Mouse (Mus musculus) left cerebral cortex, adult 9 months (tissue): ENCODE measurements around the gene Fgfr2.

ENCODE experiments used
- DNase-seq, 2 experiments: peaks; one replicate each; pipeline ENCODE4 v3.0.0; 2022; ENCODE audit warnings: low spot score in 2 of 2

Gene Fgfr2

GRCm38 (mm10) chr7:130289428-130289790, 2833.7 kb downstream of the Fgfr2 start:
- DNase-seq = no peak

DNA sequence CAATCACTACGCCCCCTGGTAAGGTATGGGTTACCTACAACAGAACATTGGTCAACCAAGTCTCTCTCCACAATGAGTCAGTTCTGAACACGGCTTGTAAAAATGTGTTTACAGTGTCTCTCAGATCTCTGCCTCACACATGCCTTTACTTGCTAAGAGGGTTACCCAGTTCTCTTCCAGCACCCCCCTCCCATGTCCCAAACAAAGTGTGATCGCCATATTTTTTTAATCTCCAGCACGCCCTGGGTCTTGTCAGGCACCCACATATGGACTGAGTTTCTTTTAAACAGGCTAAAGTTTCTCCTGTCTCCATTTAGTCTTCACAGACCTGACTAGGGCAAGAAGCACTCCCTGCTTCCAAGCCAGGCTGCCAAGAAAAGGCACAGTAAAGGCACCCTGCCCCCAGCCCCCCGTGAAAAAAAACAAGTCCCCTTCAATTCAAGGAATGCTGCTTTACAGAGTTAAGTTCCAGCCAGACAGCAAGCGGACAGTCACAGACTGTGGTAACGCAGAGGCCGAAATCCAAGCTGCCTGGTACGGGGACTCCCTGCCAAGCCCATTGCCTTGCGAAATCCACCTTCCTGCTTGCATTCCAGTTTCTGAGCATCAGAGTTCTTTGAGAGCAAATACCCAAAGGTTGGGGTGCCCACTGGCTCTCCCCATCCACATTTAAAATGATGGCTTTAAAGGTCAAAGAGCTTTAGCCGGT, 2834.3 kb downstream of the Fgfr2 start:
- no peak for DNase-seq

GRCm38 (mm10) chr7:130288248-130288647, 2834.9 kb downstream of the Fgfr2 start:
- DNase-seq = no peak

- DNase-seq = no peak
Measured at GRCm38 (mm10) chr7:130278738-130279705, 2844.1 kb downstream of the Fgfr2 start.

- DNase-seq = no peak
Measured at GRCm38 (mm10) chr7:130278000-130278737, 2845.0 kb downstream of the Fgfr2 start.

DNA sequence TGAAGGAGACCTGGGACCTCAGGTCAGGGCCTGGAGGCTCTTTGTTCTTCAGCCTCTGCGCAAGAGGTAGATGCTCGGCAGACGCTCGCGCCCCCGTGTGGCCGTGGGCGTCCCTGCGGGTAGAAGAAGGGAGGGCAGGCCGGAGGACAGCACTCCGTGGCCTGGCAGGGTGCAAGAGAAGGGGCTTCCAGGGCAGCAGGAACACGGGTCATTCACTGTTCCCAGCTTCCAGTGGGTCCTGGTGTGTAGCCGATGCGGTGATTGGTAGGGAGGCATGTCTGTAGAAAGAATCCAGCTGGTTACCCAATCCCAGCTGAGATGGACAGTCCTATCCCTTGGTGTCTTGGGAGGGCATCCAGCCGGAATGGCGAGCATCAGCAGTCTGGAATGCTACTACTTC, 2849.9 kb downstream of the Fgfr2 start:
- peak in 1 of 2 experiments; percentile 67 for DNase-seq

GRCm38 (mm10) chr7:130270807-130271206, 2852.3 kb downstream of the Fgfr2 start:
- no peak for DNase-seq

DNA sequence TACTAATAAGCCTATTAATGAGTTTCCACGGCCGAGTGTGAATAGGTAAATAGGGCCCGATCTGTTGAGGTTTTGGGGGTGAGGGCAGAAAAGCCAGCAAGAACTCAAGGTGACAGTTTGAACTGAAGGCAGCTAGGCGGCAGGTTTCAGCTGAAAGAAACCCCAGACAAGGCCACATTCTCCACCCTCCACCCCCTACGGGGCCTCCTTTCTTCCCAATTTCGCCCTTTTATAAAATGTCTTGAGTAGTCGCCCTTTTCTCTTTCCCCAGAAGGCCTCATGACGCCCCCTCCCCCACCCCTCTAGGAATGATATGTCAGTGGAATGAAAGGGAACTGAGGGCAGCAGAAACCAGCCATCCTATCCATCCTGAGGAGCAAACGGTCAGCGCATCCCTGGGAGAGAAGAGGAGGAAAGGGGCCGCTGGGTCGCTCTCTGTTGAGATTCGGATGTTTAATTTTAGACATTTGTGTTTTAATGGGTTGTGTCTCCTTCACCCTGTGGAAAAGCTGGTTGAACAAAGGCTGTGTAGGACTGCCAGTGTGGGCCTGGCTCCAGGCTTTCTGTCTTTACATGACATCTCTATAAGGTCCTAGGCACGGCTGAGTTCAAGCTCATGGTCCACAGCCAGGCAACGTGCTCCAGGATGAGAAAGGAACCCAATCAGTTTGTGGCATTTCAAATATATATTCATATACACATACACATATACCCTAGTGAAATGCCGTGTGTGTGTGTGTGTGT, 2853.9 kb downstream of the Fgfr2 start:
- DNase-seq = no peak

DNA sequence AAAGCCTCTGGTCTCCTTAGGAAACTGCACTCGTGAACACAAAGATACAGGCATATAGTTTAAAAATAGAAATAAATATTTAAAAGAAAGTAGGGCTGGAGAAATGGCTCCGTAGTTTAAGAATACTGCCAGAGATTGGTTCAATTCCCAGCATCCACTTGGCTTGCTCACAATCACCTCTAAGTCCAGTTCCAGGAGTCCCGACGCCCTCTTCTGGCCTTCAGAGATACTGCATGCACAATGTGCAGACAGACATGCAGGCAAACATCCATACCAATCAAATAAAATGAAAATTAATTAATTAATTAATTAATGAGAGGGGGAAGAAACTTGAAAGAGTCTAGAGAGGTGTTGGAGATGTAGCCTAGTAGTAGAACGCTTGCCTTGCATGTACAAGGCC, 2856.1 kb downstream of the Fgfr2 start:
- no peak for DNase-seq

DNA sequence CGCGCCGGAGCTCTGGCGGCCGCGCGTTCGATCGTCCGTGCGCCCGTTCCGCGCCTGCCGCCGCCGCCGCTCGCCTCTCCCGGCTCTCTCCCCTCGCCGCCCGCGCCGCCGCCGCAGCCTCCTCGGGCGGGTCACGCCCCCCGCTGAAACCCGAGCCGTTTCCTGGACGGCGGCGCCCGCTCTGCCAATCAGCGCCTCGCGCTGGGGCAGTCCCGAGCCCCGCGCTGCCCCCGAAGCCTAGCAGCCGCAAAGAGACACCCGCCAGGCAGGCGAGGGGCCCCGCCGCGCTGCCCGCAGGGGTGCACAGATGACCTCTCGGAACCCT, 2857.0 kb downstream of the Fgfr2 start:
- DNase-seq = no peak

- peak in 1 of 2 experiments; percentile 60 for DNase-seq
Measured at GRCm38 (mm10) chr7:130265319-130266165, 2857.6 kb downstream of the Fgfr2 start.

DNA sequence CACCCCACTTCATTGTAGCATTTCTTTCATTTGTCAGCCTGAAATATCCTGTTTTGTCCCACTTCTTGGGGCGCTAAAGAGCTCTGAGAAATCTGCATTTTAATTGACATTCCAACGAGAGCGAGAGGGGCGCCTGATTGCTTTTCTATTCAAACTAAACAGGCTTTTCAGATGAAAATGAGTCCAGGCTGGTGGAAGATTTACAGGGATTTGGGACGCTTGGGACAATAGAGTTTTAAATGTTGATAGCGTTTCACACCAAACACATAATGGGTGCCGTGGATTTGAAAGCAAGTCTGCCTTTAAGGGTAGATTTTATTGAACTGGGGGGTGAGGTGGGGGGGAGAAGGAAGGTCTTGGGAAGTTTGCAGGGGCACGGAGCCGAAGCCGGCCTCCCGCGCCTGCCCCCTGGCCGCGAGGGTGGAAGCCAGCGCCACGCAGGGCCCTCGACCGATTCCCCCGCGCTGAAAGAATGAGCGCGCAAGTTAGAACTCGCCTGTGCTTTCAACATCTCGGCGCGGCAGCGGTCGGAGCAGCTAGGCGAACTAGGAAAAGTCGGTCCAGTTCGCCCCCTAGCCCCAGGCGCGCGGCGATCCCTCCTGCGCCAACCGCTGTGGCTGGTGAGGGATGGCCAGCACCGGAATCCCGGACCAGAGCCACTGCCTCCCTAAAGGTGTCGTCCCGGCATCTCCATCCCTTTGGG, 2858.4 kb downstream of the Fgfr2 start:
- peak in 1 of 2 experiments; percentile 48 for DNase-seq

DNA sequence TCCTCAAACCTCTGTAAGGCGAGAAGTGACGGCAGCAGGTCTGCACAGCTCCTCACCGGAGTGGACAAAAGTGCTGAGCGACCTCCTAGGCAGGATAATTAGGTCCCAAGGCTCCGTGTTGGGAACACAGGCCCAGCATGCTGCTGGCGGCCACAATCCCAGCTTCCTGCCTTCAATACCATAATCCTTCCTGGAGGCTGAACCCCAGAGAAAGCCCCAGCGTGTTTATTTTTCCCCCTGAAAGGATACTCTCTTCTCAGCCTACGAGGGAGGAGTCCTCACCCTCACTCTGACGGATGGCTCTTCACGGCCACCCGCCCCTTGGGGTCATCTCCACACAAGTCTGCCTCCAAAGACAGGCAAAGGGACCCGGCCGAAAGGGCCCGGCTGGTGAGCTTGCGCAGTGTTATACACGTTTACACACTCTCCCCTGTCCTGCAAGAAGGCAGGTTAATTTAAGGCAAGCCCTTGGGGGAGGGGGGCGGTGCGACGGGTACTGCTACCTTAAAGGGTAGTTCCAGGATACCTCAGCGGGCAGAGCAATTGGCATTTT, 2859.3 kb downstream of the Fgfr2 start:
- no peak for DNase-seq

DNA sequence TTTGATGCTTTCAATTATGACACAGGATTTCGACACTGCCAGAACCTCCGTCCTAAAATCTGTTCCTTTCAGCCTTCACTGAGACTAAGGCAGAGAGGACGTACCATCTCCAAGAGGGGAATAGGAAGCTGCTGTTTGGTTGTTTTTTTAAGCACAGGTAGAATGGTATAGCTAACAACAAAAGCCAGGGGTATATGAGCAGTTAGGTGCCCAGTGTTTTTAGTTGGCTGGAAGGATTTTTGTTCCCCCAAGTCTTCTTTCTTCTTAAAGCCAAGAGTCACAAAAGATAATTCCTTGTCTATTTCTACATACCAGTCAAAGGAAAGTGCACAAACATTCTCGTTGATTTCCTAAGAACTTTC, 2859.9 kb downstream of the Fgfr2 start:
- DNase-seq = no peak

GRCm38 (mm10) chr7:130262528-130263232, 2860.5 kb downstream of the Fgfr2 start:
- DNase-seq = no peak

DNA sequence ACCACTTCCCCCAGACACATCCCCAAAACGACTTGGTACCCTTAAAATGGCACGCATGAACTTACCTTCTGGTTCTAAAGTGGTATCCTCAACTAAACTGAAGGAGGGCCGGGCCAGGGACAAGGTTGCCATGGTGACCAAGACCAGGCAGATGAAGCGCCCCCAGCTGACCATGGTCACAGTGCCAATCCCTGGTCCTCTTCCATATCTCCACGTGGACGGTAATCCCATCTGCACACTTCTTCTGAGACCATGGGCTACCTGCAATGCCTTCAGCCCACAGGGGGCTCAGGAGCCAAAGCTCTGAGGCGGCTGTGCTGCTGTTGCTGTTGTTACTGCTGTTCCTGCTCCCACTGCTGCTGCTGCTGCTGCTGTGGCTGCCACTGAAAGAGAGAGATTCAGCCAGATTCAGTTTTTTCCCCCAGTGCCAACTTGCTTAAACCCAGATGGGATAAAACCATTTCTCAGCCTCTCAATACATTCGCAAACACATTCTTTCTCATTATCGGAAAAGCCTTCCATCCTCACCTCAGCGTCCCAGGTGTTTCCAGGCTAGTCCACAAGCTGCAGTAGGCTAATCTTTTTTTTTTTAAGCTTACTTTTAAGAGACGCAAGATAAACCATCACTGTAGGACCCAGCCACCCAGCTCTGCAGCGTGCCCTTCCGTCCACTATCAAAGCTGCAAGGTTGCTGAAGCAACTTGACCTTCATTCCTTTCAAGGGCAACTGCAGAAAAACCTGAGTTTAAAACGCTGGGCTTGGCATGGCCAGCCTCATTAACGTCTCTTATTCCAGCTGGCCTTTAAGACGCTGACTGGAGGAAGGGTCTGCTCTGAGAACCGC, 2861.2 kb downstream of the Fgfr2 start:
- DNase-seq = no peak

DNA sequence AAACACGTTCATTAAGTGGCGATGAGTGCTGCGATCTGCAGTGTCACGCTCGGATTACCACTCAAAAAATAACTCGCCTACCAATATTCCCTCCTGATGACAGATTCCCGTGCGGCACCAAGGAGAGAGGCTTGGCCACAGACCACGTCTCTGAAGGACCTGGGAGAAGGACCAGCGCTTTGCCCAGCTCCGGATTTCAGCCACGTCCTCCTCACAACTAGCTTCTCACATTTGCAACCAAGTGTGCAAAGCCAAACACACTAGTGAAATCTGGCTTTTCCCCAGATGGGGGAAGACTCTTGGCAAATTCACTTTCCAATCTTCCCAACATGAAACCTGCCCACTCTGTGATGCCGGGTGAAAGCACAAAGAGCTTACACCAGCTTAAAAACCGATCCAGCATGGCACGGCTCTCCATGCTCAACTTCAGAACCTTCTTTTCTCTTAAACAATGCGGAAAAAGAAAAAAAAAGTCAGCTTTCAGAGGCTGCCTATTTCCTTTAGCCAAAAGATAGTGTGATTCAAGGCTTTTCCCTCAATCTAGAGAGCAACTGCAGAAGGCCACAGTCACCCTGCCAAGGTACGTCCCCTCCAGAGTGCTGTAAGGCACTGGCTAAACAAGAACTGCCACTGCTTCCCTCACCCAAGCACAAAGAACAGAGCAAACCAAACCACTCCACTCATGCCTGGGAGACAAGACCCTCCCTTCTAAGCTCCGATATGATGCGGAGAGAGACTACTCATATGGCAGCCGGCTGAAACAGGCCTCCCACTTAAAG, 2862.1 kb downstream of the Fgfr2 start:
- no peak for DNase-seq
